Mouse (Mus musculus): Measurements from ENCODE around the gene Tfip11.

Tfip11 gene

GRCm38 (mm10) chr5:112360077-112360476 lies 33.9 kb downstream of the Tfip11 start:
- no peak for DNase-seq (ENCODE audit: low spot score in 2 of 2)

GRCm38 (mm10) chr5:112364184-112364797 lies 38.1 kb downstream of the Tfip11 start:
- no peak for DNase-seq (ENCODE audit: low spot score in 2 of 2)

GRCm38 (mm10) chr5:112366879-112367278 lies 40.7 kb downstream of the Tfip11 start:
- DNase-seq (ENCODE audit: low spot score in 2 of 2), result no peak

GRCm38 (mm10) chr5:112367338-112367737 lies 41.2 kb downstream of the Tfip11 start:
- DNase-seq (ENCODE audit: low spot score in 2 of 2), result no peak

GRCm38 (mm10) chr5:112367929-112368328 lies 41.8 kb downstream of the Tfip11 start:
- no peak for DNase-seq (ENCODE audit: low spot score in 2 of 2)

GRCm38 (mm10) chr5:112368666-112369065 lies 42.5 kb downstream of the Tfip11 start:
- no peak for DNase-seq (ENCODE audit: low spot score in 2 of 2)

GRCm38 (mm10) chr5:112369326-112369725 lies 43.2 kb downstream of the Tfip11 start:
- peak in 1 of 2 experiments; percentile 13 for DNase-seq (ENCODE audit: low spot score in 2 of 2)

GRCm38 (mm10) chr5:112370236-112370813 lies 44.2 kb downstream of the Tfip11 start:
- no peak for DNase-seq (ENCODE audit: low spot score in 2 of 2)

- DNase-seq (ENCODE audit: low spot score in 2 of 2), result no peak
Measured at GRCm38 (mm10) chr5:112371933-112372332, 45.8 kb downstream of the Tfip11 start.

- no peak for DNase-seq (ENCODE audit: low spot score in 2 of 2)
Measured at GRCm38 (mm10) chr5:112376111-112376510, 50.0 kb downstream of the Tfip11 start.

GRCm38 (mm10) chr5:112377380-112377779 lies 51.2 kb downstream of the Tfip11 start:
- DNase-seq (ENCODE audit: low spot score in 2 of 2), result no peak

- no peak for DNase-seq (ENCODE audit: low spot score in 2 of 2)
Measured at GRCm38 (mm10) chr5:112378716-112379115, 52.6 kb downstream of the Tfip11 start.

GRCm38 (mm10) chr5:112381154-112381553 lies 55.0 kb downstream of the Tfip11 start:
- no peak for DNase-seq (ENCODE audit: low spot score in 2 of 2)

GRCm38 (mm10) chr5:112382042-112382441 lies 55.9 kb downstream of the Tfip11 start:
- no peak for DNase-seq (ENCODE audit: low spot score in 2 of 2)

GRCm38 (mm10) chr5:112382641-112383330 lies 56.6 kb downstream of the Tfip11 start:
- DNase-seq (ENCODE audit: low spot score in 2 of 2), result no peak

- no peak for DNase-seq (ENCODE audit: low spot score in 2 of 2)
Measured at GRCm38 (mm10) chr5:112384805-112385472, 58.8 kb downstream of the Tfip11 start.

GRCm38 (mm10) chr5:112385973-112386372 lies 59.8 kb downstream of the Tfip11 start:
- DNase-seq (ENCODE audit: low spot score in 2 of 2), result no peak
